Mouse (Mus musculus): ENCODE data around the gene Ndufaf4.
"Not testable (repeated sequence)": the region's sequence is repeated elsewhere in the genome, so short reads cannot be mapped to it uniquely, and the experiment has no call there.

The Ndufaf4 gene

DNA sequence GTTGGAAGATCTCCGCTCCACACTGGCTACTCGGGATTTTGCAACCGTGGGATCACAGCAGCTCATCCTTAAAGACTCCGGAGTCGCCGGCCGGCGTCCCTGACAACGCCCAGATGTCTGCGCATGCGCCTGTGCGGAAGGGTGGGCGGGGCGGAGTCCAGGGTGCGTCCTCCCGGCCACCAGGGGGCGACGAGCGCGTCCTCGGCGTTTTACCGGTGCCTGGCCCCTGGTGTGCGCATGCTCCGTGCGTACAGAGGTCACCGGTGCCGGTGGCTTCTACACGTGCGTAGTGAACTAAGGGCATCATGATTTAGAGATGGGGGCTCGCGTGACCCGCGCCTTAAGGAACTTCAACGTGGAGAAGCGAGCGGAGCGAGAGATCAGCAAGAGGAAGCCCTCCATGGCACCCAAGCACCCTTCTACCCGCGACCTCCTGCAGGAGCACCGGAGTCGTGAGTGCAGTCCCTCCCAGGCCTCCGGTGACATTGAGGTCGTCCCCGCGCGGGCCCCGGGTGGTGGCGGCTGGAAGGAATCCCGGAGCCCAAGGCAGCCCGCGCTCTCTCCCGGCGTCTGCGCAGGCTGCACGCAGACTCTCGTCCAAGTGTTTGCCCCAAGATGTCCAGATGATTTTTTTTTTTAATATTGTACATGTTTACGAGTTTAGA, at the start of gene Ndufaf4:
Ndufaf4 (plus strand) TSS at position 233 of the 665 bp plus-strand sequence.
- peak; percentile 97 for DNase-seq

- DNase-seq: peak; percentile 31
These were observed 47.2 kb upstream of the Ndufaf4 start, which contains the start of gene Klhl32 for GRCm38 (mm10) chr4:24850401-24851325. TSS of gene Klhl32 (minus strand) at chr4:24851124.

- DNase-seq: no peak
These were observed 32.2 kb upstream of the Ndufaf4 start for GRCm38 (mm10) chr4:24865691-24866090.

DNA sequence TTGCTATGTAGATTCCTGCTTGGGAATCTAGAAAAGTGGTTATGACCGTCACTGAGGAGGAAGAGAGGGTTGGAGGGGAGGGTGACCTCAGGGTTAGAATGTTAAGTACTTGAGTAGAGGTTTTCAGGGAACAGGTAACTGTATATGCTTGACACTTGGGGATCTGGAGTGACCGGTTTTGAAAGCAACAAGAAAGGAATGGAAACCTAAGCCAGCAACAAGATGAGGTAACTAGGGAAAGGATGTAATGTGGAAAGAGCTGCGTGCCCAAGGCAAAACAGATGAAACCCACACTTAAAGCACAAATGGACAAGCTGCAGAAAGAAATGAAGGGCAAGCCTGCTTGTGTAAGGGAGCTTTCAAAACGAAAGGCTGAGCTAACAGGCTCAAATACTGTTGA, 28.7 kb upstream of the Ndufaf4 start:
- peak; percentile 18 for DNase-seq

DNA sequence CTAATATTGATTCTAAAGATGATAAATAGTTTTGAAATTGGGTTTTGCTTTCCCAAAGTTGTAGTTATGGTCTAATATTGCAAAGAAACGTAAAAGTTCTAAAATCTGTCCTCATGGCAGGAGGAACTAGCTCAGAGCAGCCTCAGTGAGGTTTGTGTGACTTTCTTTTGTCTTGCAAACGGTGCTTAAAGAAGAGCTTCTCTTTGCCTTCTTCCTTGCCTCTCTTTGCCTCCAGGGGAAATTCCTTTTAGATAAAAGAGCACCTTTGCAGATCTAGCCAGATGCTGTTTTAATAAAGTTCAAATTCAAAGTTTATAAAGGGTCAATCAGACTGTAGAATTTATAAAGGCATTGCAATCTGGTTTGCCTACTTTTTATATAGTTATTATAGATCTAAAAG, 8.5 kb upstream of the Ndufaf4 start:
- DNase-seq: not testable (repeated sequence)

DNA sequence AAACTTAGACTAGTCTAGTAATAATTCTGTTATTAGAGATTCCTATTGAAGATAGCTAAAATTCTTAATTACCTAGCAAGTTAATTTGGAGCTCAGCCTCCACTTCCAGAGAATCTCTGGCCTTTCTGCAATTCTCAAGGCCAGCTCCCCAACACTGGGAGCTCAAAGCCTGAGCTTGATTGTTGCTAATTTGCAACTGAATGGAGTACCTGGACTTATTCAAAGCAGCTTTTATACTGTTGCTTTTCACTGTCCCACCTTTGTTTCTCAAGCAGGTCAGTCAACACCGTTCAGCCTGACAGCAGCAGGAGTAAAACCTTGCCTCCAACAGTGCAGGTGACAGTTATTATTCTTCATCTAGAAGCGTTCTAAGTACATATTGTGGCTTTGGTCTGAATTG, 5.6 kb upstream of the Ndufaf4 start:
- not testable (repeated sequence) for DNase-seq

DNA sequence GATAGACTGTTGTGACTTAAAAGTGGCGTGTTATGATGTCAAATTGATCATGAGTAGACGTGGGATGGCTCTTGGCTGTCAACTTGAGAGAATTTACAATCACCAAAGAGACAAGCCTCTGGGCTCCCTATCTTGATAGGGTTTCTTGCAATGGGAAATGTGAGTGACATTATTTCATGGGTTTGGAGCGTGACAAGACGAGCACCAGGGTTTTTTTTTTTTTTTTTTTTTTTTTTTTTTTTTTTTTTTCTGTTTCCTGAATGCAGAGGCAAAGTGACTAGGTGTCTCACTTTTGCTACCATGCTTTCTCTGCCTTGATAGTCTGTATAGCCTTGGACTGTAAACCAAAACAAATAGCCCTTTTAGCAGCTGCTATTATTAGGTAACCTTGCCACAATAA, 3.3 kb upstream of the Ndufaf4 start:
- no peak for DNase-seq

DNA sequence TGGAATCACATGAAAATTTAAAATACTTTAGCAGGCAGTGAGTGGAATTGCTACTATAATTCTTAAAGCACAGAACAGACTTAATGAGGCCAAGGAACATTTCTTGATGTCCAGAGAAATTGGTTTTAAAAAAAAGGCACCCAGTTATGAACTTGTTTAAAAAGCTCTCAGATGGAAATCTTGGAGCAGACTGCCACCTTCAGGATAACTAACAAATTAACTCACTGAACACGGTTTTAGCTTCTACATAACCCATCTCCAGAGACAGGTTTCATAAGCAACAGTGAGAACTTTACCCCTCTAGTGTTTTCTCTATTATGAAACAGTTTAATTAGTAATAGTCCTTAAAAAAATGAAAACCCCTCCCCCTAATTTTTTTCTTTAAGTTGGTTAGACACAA, 1.1 kb upstream of the Ndufaf4 start:
- peak; percentile 54 for DNase-seq

- DNase-seq: no peak
These were observed 532 bp upstream of the Ndufaf4 start for GRCm38 (mm10) chr4:24897351-24897750.

DNA sequence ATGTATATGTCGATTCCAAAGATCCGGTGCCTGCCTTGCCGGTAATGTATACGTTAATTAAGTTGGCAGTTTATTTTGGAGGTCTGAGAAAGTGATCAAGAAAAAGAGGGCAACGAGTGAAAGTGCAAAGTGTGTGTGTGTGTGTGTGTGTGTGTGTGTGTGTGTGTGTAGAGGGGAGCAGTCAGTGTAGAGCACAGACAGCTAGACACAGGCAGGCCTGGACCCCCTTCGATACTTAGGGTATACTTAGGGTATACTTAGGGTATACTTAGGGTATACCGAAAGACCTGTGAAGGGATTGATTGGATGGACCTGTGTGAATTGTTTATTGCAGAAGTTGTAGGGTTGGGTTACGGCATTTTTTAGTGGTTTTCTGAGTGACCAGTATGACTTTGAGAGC, 753 bp downstream of the Ndufaf4 start:
- no peak for DNase-seq

DNA sequence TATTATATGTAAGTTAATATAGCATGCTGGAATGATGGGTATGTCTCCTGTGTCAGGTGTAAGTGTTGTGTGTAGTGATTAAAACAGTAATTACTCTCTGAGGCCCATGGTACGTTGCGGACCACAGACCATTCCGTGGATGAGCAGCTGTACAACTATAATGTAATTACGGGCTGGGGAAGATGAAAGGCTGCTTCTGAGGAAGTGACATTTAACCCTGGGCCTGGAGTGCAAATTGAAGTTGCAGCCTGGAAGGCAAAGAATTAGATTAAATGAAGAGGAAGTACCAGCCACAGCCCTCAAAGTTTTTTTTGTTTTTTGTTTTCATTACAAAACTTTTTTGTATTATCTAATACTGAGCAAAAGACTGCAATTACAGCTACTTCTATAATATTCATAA, 1.3 kb downstream of the Ndufaf4 start:
- no peak for DNase-seq

GRCm38 (mm10) chr4:24907745-24908144, 9.9 kb downstream of the Ndufaf4 start:
- no peak for DNase-seq

GRCm38 (mm10) chr4:24915631-24916030, 17.7 kb downstream of the Ndufaf4 start:
- no peak for DNase-seq

GRCm38 (mm10) chr4:24920006-24920577, 22.2 kb downstream of the Ndufaf4 start:
- no peak for DNase-seq

DNA sequence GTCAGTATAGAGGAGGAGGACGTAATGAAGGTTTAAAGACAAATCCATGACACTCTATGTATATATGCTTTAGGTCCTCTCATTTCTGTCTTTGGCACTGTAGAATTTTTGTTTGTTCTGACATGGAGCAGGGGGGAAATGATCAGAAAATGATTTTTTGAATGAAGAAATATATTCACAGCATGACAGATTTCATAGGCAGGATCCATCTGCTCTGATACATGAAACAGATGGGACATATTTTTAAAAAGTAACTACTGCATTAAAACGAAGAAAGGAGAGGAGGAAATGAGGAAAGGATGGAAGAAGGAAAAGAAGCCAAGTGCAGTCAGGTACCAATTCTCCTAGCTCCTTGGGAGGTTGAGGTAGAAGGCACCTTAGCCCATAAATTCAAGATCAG, 26.8 kb downstream of the Ndufaf4 start:
- no peak for DNase-seq

DNA sequence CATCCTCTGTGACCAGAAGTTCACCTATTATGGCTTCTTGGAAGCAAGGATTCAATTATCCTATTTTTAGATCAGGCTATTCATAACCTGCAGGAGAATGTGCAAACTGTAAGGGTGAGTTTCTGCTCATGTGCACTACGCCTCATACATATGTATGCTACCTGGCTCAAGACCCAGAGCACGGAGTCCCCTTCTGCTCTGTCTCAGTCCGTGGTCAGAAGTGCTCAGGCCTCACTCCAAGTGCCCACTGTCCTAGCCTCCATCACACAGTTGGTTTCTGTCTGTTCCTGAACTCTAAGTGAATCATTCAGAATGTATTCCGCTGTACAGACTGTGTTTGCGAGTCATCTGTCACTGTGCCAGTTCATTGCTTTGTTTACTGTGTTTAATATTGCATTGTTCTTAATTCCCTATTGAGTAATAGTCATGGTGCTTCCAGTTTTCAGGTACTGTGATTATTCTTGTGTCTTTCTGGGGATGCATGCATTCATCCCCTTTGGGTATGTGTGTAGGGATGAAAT, 30.4 kb downstream of the Ndufaf4 start:
- DNase-seq: no peak

- DNase-seq: no peak
These were observed 31.0 kb downstream of the Ndufaf4 start for GRCm38 (mm10) chr4:24928926-24929325.

DNA sequence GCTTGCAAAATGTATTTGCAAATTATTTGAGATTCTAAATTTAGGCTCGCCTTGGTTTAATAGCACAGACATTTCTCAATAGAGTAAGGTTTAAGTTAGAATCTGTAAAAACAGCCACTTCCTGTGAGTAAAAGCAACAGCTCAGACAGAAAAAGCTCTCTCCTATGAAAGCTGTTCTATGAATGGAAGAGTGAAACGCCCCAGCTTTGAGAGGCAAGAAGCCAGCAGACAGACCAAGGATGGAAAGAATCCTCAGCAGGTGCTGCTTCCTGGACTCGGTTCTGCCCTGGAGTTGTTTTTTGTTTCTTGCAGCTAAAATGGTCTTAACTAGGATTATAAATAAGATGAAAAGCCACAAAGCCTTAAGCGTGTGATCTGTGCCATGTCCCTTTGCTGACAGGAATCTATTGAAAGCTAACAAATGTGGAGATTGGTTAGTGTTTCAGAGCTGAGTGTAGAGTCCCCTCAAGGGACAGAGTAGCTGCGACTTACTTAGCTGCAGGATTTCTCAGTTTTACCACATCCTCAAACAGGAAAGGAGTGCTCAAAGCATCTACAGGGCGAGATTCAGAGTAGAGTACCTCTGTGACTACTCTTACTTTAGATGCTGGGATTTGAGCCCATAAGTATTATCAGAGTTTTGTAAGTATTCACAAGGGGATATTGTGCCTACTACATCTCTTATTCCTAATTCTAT, 45.0 kb downstream of the Ndufaf4 start:
- DNase-seq: no peak
